Mouse (Mus musculus): ENCODE measurements around the gene Vmn1r47. TPM values are rescaled to one million over a fixed set of nuclear protein-coding genes. Genes with fewer than 3 reads are reported as not detected.

Gene Vmn1r47
- not detected for polyA plus RNA-seq (2014; fragmentation: Illumina TruSeq; extraction: RNeasy Lipid Tissue Mini Kit (QIAGEN cat#74804); ENCODE audit: low read depth, low replicate concordance)

GRCm38 (mm10) chr6:90015847-90016246, at the start of gene Vmn1r47:
Vmn1r47 (plus strand) TSS chr6:90016147.

DNA sequence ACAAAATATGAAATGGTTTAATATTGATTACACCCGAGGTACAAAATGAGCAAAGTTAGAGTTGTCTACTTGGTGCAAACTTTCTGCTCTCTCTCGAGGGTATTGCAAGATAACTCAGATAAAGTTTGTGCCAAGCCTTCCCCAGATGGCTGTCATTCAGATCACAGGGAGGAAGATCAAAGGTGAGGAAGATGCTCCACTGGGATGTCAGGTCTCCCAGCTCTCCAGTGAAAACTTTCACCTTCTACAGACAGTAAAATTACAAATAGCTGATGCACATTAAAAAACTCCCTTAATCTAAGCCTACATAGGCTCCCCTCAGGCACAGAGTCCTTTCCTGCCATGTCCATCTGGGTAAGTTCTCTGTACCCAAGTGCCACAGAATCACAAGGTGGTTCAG, 46.9 kb upstream of the Vmn1r47 start, which contains the start of gene Vmn1r46:
Gene Vmn1r46 (plus strand): TSS at position 301 of the 400 bp plus-strand sequence.

GRCm38 (mm10) chr6:90036741-90037140, 20.8 kb downstream of the Vmn1r47 start, which contains the start of gene Vmn1r48:
Vmn1r48 (minus strand) TSS chr6:90036841.

Other genes with a start within 250 kb of the Vmn1r47 start
- not detected for gene Vmn1r42, start 139.7 kb upstream of the Vmn1r47 start, polyA plus RNA-seq (2014; fragmentation: Illumina TruSeq; extraction: RNeasy Lipid Tissue Mini Kit (QIAGEN cat#74804); ENCODE audit: low read depth, low replicate concordance)
- gene Vmn1r43, start 139.7 kb upstream of the Vmn1r47 start, polyA plus RNA-seq (2014; fragmentation: Illumina TruSeq; extraction: RNeasy Lipid Tissue Mini Kit (QIAGEN cat#74804); ENCODE audit: low read depth, low replicate concordance), result not detected
- gene Vmn1r44, start 132.5 kb upstream of the Vmn1r47 start, polyA plus RNA-seq (2014; fragmentation: Illumina TruSeq; extraction: RNeasy Lipid Tissue Mini Kit (QIAGEN cat#74804); ENCODE audit: low read depth, low replicate concordance), result not detected
- gene Vmn1r45, start 75.5 kb upstream of the Vmn1r47 start, polyA plus RNA-seq (2014; fragmentation: Illumina TruSeq; extraction: RNeasy Lipid Tissue Mini Kit (QIAGEN cat#74804); ENCODE audit: low read depth, low replicate concordance), result not detected
- not detected for gene Vmn1r46, start 46.8 kb upstream of the Vmn1r47 start, polyA plus RNA-seq (2014; fragmentation: Illumina TruSeq; extraction: RNeasy Lipid Tissue Mini Kit (QIAGEN cat#74804); ENCODE audit: low read depth, low replicate concordance)
- not detected for gene Vmn1r48, start 20.7 kb downstream of the Vmn1r47 start, polyA plus RNA-seq (2014; fragmentation: Illumina TruSeq; extraction: RNeasy Lipid Tissue Mini Kit (QIAGEN cat#74804); ENCODE audit: low read depth, low replicate concordance)
- gene Vmn1r49, start 62.4 kb downstream of the Vmn1r47 start, polyA plus RNA-seq (2014; fragmentation: Illumina TruSeq; extraction: RNeasy Lipid Tissue Mini Kit (QIAGEN cat#74804); ENCODE audit: low read depth, low replicate concordance), result not detected
- not detected for gene Vmn1r50, start 85.3 kb downstream of the Vmn1r47 start, polyA plus RNA-seq (2014; fragmentation: Illumina TruSeq; extraction: RNeasy Lipid Tissue Mini Kit (QIAGEN cat#74804); ENCODE audit: low read depth, low replicate concordance)
- gene Vmn1r51, start 106.4 kb downstream of the Vmn1r47 start, polyA plus RNA-seq (2014; fragmentation: Illumina TruSeq; extraction: RNeasy Lipid Tissue Mini Kit (QIAGEN cat#74804); ENCODE audit: low read depth, low replicate concordance), result not detected
- gene Vmn1r52, start 158.7 kb downstream of the Vmn1r47 start, polyA plus RNA-seq (2014; fragmentation: Illumina TruSeq; extraction: RNeasy Lipid Tissue Mini Kit (QIAGEN cat#74804); ENCODE audit: low read depth, low replicate concordance), result not detected
- not detected for gene V1ra8, start 186.6 kb downstream of the Vmn1r47 start, polyA plus RNA-seq (2014; fragmentation: Illumina TruSeq; extraction: RNeasy Lipid Tissue Mini Kit (QIAGEN cat#74804); ENCODE audit: low read depth, low replicate concordance)
- gene Vmn1r53, start 208.3 kb downstream of the Vmn1r47 start, polyA plus RNA-seq (2014; fragmentation: Illumina TruSeq; extraction: RNeasy Lipid Tissue Mini Kit (QIAGEN cat#74804); ENCODE audit: low read depth, low replicate concordance), result not detected
- not detected for gene Vmn1r54, start 230.2 kb downstream of the Vmn1r47 start, polyA plus RNA-seq (2014; fragmentation: Illumina TruSeq; extraction: RNeasy Lipid Tissue Mini Kit (QIAGEN cat#74804); ENCODE audit: low read depth, low replicate concordance)

Measured in kidney, adult 10 weeks (tissue).